Mouse (Mus musculus): ENCODE measurements at regions not wholly inside any gene's neighbourhood (a gene's known extent, or its start where the extent isn't known, plus 50 kb on each side); places are given as distances from the start of the nearest gene placed in this dataset.
A peak's percentile ranks its signal among the peaks of the same experiment; 100 is the strongest.
"Not testable (repeated sequence)": the region's sequence is repeated elsewhere in the genome, so short reads cannot be mapped to it uniquely, and the experiment has no call there.

DNA sequence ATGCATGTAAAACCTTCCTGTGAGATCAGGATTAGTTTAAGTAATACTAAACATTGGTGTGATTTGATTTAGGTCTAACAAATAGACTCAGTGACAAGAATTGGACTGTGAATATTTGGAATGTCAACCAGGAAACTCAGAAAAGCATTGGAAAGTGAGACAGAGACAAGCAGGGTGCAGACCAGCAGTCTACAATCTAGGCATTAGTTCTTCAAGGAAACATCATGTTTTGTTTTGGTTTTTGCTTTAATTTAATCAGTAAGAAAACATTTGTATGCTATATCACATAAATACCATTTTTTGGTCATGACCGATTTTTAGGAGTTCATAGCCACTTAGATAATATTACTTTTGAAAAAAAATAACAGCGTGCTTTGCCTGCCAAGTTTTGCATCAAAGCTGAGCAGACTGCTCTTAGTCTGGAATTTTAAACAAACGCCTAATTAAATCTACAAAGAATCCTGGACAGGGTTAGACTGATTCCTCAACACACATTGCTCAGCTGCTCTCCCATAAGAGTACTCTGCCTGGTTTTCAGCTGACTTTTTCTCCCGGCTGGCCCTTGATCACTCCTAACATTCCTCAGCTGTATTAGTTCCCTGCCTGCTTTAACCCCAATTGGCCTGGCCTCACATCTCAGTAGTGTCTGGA, 396.5 kb upstream of the Kcnh7 start:
- Histone ChIP-seq H3K27ac (no peak overlapping the region), H3K9me3 (ENCODE audit: control insufficient read depth, low read length) (no peaks in the 10 kb centered on the region), H3K27me3 (ENCODE audit: control insufficient read depth, insufficient read depth, low read length) (no peaks in the 10 kb centered on the region), H3K4me3 (replicated peaks; ENCODE audit: low read length) (no peak overlapping the region), H3K36me3 (replicated peaks; ENCODE audit: control insufficient read depth, insufficient read depth) (no peaks in the 10 kb centered on the region), H3K4me1 (replicated peaks; ENCODE audit: control insufficient read depth, insufficient read depth, low read length) (0 out of 2 replicates have a peak, but pooled peaks cover 2% of the 10 kb centered on the region), H3K9ac (no peak overlapping the region), H3K4me2 (replicated peaks) (no peak overlapping the region)
- WGBS = 79% methylated on average over 4 of the region's 4 CpGs
- ATAC-seq (ENCODE audit: low FRiP score) (no peak), DNase-seq (ENCODE audit: low spot score) (no peak)

DNA sequence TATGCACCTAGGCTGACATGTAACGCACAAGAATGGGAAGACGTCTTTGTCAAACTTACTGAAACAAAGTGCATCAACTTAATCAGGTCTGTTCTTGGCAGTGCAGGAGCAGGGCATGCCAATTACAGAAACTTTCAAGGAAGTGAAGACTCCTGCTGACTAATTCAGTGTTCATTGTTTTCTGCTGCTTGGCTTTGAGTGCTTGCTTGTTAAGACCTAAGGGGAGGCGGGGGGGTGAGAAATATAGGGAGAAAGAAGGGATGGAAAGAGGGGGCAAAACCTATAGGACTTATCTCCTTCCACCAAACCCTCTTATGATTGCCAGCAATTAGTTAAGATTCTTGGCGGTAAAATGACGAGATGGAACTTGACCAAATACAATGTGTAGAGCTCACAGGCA, 391.1 kb upstream of the Kcnh7 start:
- no peak for DNase-seq (ENCODE audit: low spot score)
- ATAC-seq (ENCODE audit: low FRiP score) = no peak
- Histone ChIP-seq H3K9ac (no peak overlapping the region), H3K4me2 (replicated peaks) (no peak overlapping the region), H3K27ac (no peak overlapping the region), H3K36me3 (replicated peaks; ENCODE audit: control insufficient read depth, insufficient read depth) (no peaks in the 10 kb centered on the region), H3K4me1 (replicated peaks; ENCODE audit: control insufficient read depth, insufficient read depth, low read length) (0 out of 2 replicates have a peak, but pooled peaks cover 16% of the 10 kb centered on the region), H3K27me3 (ENCODE audit: control insufficient read depth, insufficient read depth, low read length) (no peaks in the 10 kb centered on the region), H3K4me3 (replicated peaks; ENCODE audit: low read length) (no peak overlapping the region), H3K9me3 (ENCODE audit: control insufficient read depth, low read length) (no peaks in the 10 kb centered on the region)
- WGBS = 38% methylated on average over 5 of the region's 5 CpGs

DNA sequence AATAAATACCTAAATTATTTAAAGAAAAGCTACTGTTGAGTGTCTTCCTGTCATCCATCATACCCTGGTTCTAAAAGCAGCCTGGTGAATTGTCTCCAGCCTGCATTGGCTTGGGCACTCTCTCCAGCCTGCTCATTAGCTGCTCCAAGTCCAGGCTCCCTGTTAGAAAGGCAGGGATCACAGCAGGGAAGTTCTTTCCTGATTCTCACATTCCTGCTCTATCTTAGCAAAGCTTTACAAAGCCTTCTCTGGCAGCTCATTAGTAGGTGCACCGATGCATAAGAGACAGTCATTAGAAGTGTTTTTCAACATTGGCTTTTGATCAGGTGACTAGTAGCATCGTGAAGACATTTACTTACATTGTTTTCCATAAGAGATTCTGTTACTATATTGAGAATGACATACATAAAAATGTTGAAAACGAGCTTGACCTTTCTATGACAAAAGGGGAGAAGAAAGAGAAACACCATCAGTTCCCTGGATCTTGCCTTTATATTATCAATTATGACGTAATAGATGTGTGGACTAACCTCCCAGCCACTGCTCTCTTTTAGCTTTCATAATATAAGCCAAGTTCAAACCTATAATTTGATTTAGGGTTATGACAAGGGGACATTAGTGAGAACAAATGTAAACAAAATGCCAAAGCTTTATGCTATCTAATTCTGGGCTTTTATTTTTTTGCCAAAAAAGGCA, 390.1 kb upstream of the Kcnh7 start:
- DNase-seq (ENCODE audit: low spot score) (no peak), ATAC-seq (ENCODE audit: low FRiP score) (peak; percentile 64; the same call in 1 of the 2 replicates)
- Histone ChIP-seq H3K4me3 (replicated peaks; ENCODE audit: low read length) (no peak overlapping the region), H3K4me1 (replicated peaks; ENCODE audit: control insufficient read depth, insufficient read depth, low read length) (0 out of 2 replicates have a peak, but pooled peaks cover 16% of the 10 kb centered on the region), H3K9me3 (ENCODE audit: control insufficient read depth, low read length) (no peaks in the 10 kb centered on the region), H3K27me3 (ENCODE audit: control insufficient read depth, insufficient read depth, low read length) (no peaks in the 10 kb centered on the region), H3K27ac (no peak overlapping the region), H3K9ac (no peak overlapping the region), H3K4me2 (replicated peaks) (0 out of 2 replicates have a peak overlapping the region, but pooled peaks have one; percentile 0), H3K36me3 (replicated peaks; ENCODE audit: control insufficient read depth, insufficient read depth) (no peaks in the 10 kb centered on the region)
- 9% methylated on average over 4 of the region's 4 CpGs for WGBS

DNA sequence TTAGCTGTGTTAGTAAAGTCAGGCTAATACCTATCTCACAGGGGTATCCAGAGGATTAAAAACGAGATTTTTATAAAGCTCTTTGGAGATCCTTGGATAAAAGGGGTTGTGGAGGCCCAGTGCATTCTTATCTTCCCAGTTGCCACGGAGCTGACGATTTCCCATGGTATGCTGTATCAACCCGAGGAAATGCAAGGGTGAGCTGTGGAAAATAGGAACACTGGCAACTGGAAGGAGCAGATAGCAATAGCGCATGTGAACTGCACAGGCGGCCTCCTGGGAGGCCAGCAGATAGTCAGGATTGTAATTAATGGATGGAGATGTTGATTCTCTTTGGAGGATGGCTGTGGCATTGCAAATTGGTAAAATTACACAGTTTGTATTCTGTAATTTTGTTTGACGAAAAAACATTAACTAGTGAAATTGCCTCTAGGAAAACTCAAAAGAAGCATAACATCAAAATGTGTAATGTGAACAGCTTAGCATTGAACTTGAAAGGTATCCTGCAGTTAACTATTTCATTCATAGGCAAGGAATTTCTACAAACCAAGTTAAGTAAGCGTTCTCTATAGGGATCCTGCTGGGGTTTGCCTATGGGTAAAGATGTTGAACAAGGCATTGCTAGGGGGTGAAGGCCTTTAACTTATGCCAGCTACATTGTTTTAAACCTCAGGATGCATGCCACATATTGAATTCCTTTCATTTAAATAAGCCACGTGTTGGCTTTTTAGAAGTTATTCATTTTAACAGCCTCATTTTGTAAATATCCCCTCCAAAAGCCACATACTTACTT, 389.1 kb upstream of the Kcnh7 start:
- Histone ChIP-seq H3K9ac (no peak overlapping the region), H3K27ac (0 out of 2 replicates have a peak overlapping the region, but pooled peaks have one; percentile 22), H3K4me1 (replicated peaks; ENCODE audit: control insufficient read depth, insufficient read depth, low read length) (0 out of 2 replicates have a peak, but pooled peaks cover 16% of the 10 kb centered on the region), H3K27me3 (ENCODE audit: control insufficient read depth, insufficient read depth, low read length) (no peaks in the 10 kb centered on the region), H3K9me3 (ENCODE audit: control insufficient read depth, low read length) (no peaks in the 10 kb centered on the region), H3K4me2 (replicated peaks) (no peak overlapping the region), H3K4me3 (replicated peaks; ENCODE audit: low read length) (no peak overlapping the region), H3K36me3 (replicated peaks; ENCODE audit: control insufficient read depth, insufficient read depth) (no peaks in the 10 kb centered on the region)
- no peak for ATAC-seq (ENCODE audit: low FRiP score)
- no peak for DNase-seq (ENCODE audit: low spot score)
- 16% methylated on average over 9 of the region's 9 CpGs for WGBS

DNA sequence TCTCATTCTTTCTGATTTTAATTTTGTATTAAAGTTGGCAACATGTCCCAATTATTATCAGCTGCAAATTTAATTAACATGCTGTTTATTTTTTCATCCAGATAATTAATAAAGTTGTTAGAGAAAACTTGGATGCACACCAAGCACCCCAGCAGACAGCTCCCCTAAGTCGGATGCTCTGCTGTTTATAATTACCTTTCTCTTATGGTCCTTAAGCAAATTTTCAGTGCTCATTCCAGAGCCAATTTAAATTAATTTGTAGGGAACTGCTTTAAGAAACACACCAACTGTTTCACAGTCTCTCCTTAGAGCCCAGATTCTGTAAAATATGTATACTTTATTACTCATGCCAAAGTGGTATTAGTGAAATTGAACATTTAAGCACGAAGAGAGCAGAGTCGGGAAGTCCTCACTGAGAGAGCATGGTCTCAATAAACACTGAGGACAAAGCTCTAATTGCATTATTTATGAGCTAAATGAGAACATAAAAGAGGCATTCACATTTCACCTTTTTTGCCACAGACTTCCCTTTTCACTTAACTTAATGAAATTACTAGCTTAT, 372.9 kb upstream of the Kcnh7 start:
- no peaks in the 10 kb centered on the region for H3K36me3 ChIP-seq (replicated peaks; ENCODE audit: control insufficient read depth, insufficient read depth)
- H3K4me2 ChIP-seq (replicated peaks) = no peak overlapping the region
- no peaks in the 10 kb centered on the region for H3K27me3 ChIP-seq (ENCODE audit: control insufficient read depth, insufficient read depth, low read length)
- DNase-seq (ENCODE audit: low spot score) (no peak), ATAC-seq (ENCODE audit: low FRiP score) (no peak)
- no peak overlapping the region for H3K27ac ChIP-seq
- H3K4me3 ChIP-seq (replicated peaks; ENCODE audit: low read length) = no peak overlapping the region
- no peaks in the 10 kb centered on the region for H3K4me1 ChIP-seq (replicated peaks; ENCODE audit: control insufficient read depth, insufficient read depth, low read length)
- H3K9ac ChIP-seq = no peak overlapping the region
- WGBS = 53% methylated on average over 3 of the region's 3 CpGs
- H3K9me3 ChIP-seq (ENCODE audit: control insufficient read depth, low read length) = no peaks in the 10 kb centered on the region

DNA sequence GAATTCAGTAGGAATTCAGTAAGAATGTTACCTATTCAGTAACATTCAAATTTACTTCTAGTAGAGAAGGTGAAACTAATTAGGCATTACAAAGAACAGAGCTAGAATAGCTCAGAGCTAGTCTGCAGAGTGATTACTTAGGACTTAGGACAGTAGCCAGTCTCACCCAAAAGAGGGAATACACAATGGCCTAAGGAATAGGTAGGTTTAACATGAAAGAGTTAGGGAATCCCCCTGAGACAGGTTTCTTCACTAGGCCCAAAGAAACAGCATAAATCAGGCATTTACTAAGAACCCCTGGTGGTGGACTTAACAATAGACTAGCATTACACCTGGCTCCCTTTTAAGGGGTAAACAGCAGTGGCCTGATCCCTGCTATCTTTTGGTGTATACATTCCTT, 357.7 kb upstream of the Kcnh7 start:
- H3K9me3 ChIP-seq (ENCODE audit: control insufficient read depth, low read length); H3K27ac ChIP-seq; H3K36me3 ChIP-seq (replicated peaks; ENCODE audit: control insufficient read depth, insufficient read depth); ATAC-seq (ENCODE audit: low FRiP score); H3K4me3 ChIP-seq (replicated peaks; ENCODE audit: low read length); H3K4me2 ChIP-seq (replicated peaks); DNase-seq (ENCODE audit: low spot score); H3K27me3 ChIP-seq (ENCODE audit: control insufficient read depth, insufficient read depth, low read length); H3K4me1 ChIP-seq (replicated peaks; ENCODE audit: control insufficient read depth, insufficient read depth, low read length); H3K9ac ChIP-seq: not testable (repeated sequence)

DNA sequence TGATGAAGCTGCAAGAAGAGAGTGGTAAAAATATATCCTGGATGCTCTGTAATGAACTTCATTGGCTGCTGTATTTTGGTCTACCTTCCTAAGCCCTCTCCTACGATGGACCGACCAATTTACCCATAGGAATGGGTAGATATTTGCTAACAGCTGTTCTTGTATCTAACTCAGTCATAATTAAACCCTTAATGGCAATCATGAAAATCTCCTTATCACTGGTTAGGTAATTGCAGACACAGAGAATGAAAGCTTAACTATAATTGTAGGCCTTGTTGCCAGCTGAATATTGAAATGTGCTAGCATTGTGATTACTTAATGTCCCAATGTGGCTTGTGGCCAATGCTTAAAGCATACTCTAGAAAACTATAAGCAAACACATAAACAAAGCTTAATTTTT, 334.4 kb upstream of the Kcnh7 start:
- Histone ChIP-seq H3K27ac (no peak overlapping the region), H3K4me3 (replicated peaks; ENCODE audit: low read length) (no peak overlapping the region), H3K9ac (no peak overlapping the region), H3K4me2 (replicated peaks) (no peak overlapping the region), H3K36me3 (replicated peaks; ENCODE audit: control insufficient read depth, insufficient read depth) (no peaks in the 10 kb centered on the region), H3K27me3 (ENCODE audit: control insufficient read depth, insufficient read depth, low read length) (no peaks in the 10 kb centered on the region), H3K9me3 (ENCODE audit: control insufficient read depth, low read length) (no peaks in the 10 kb centered on the region), H3K4me1 (replicated peaks; ENCODE audit: control insufficient read depth, insufficient read depth, low read length) (no peaks in the 10 kb centered on the region)
- ATAC-seq (ENCODE audit: low FRiP score) (no peak), DNase-seq (ENCODE audit: low spot score) (no peak)
- 79% methylated on average over 2 of the region's 2 CpGs for WGBS

DNA sequence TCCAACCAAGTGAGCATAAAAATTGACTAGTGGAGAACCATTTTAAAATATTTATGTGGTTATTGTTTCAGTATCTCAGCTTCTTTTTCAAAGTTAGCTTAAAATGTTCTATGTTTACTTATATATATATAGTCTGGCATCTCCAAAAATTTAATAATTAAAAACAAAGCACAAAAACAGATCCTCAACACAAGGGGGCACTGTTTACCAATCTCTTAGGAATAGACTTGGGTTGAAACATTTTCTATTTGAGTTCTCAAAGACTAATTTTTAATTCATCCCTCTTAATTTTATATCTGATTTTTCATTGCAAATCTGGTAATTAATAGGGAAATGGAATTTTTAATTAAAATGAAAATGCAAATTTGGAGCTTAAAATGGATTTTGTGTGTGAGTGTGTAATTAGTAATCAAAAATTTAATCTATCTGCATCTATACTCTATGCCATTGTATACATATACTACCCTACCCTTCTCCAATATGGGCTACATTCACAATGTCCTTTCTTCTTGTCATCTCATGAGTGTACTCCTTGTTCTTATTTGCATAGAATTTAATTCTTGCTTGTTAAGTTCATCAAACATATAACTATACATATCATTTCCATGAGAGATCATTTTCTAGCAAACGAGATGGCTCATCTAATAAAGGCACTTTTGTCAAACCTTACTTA, 329.6 kb upstream of the Kcnh7 start:
- H3K4me3 ChIP-seq (replicated peaks; ENCODE audit: low read length) = no peak overlapping the region
- no peaks in the 10 kb centered on the region for H3K9me3 ChIP-seq (ENCODE audit: control insufficient read depth, low read length)
- DNase-seq (ENCODE audit: low spot score) = peak; percentile 79

More for the DNA sequence above, 329.6 kb upstream of the Kcnh7 start:
- WGBS = 68% methylated on average over 1 of the region's 1 CpGs
- no peak overlapping the region for H3K27ac ChIP-seq
- no peaks in the 10 kb centered on the region for H3K36me3 ChIP-seq (replicated peaks; ENCODE audit: control insufficient read depth, insufficient read depth)
- ATAC-seq (ENCODE audit: low FRiP score) = no peak
- no peaks in the 10 kb centered on the region; the same call in 1 of the 2 replicates for H3K27me3 ChIP-seq (ENCODE audit: control insufficient read depth, insufficient read depth, low read length)
- no peaks in the 10 kb centered on the region for H3K4me1 ChIP-seq (replicated peaks; ENCODE audit: control insufficient read depth, insufficient read depth, low read length)
- H3K9ac ChIP-seq = no peak overlapping the region
- H3K4me2 ChIP-seq (replicated peaks) = no peak overlapping the region

Measured in hindbrain, embryonic 14.5 days (tissue).